Mouse (Mus musculus): ENCODE measurements at regions not wholly inside any gene's neighbourhood (a gene's known extent, or its start where the extent isn't known, plus 50 kb on each side); places are given as distances from the start of the nearest gene placed in this dataset.

GRCm38 (mm10) chr6:94761341-94761740 is 61.4 kb upstream of the Lrig1 start:
- no peak overlapping the region for H3K9ac ChIP-seq (ENCODE audit: low read depth, poor library complexity, severe bottlenecking)
- H3K27ac ChIP-seq (ENCODE audit: insufficient read depth, low read length), result no peak overlapping the region
- H3K4me3 ChIP-seq (ENCODE audit: low read depth, low read length), result no peak overlapping the region
- TF ChIP-seq EP300 (IDR thresholded peaks at IDR 0.05; ENCODE audit: insufficient read depth, low read depth, low read length), result no peak
- no peak for TF ChIP-seq POLR2A (IDR thresholded peaks at IDR 0.05; ENCODE audit: insufficient read depth, low read length)
- no peak for TF ChIP-seq CTCF (IDR thresholded peaks at IDR 0.05; ENCODE audit: low read depth, low read length)
- H3K27me3 ChIP-seq (ENCODE audit: control insufficient read depth, insufficient read depth, low read length, poor library complexity, severe bottlenecking), result no peaks in the 10 kb centered on the region
- no peaks in the 10 kb centered on the region for H3K4me1 ChIP-seq (ENCODE audit: control insufficient read depth, insufficient read depth, low read length)
- no peaks in the 10 kb centered on the region for H3K9me3 ChIP-seq (replicated peaks; ENCODE audit: control insufficient read depth, insufficient read depth, low read length, poor library complexity, severe bottlenecking)
- H3K36me3 ChIP-seq (ENCODE audit: control insufficient read depth, insufficient read depth, low read length, poor library complexity, severe bottlenecking), result no peaks in the 10 kb centered on the region

GRCm38 (mm10) chr6:94760629-94761111 is 60.7 kb upstream of the Lrig1 start:
- Histone ChIP-seq H3K4me1 (ENCODE audit: control insufficient read depth, insufficient read depth, low read length) (peaks cover 2% of the 10 kb centered on the region), H3K36me3 (ENCODE audit: control insufficient read depth, insufficient read depth, low read length, poor library complexity, severe bottlenecking) (no peaks in the 10 kb centered on the region), H3K9me3 (replicated peaks; ENCODE audit: control insufficient read depth, insufficient read depth, low read length, poor library complexity, severe bottlenecking) (no peaks in the 10 kb centered on the region), H3K27ac (ENCODE audit: insufficient read depth, low read length) (no peak overlapping the region), H3K27me3 (ENCODE audit: control insufficient read depth, insufficient read depth, low read length, poor library complexity, severe bottlenecking) (no peaks in the 10 kb centered on the region), H3K9ac (ENCODE audit: low read depth, poor library complexity, severe bottlenecking) (no peak overlapping the region), H3K4me3 (ENCODE audit: low read depth, low read length) (peak overlapping the region; percentile 36)
- no peak for TF ChIP-seq CTCF (IDR thresholded peaks at IDR 0.05; ENCODE audit: low read depth, low read length)
- no peak for TF ChIP-seq POLR2A (IDR thresholded peaks at IDR 0.05; ENCODE audit: insufficient read depth, low read length)
- TF ChIP-seq EP300 (IDR thresholded peaks at IDR 0.05; ENCODE audit: insufficient read depth, low read depth, low read length), result no peak

GRCm38 (mm10) chr6:94759649-94760048 is 59.7 kb upstream of the Lrig1 start:
- Histone ChIP-seq H3K36me3 (ENCODE audit: control insufficient read depth, insufficient read depth, low read length, poor library complexity, severe bottlenecking) (no peaks in the 10 kb centered on the region), H3K4me1 (ENCODE audit: control insufficient read depth, insufficient read depth, low read length) (peaks cover 8% of the 10 kb centered on the region), H3K9me3 (replicated peaks; ENCODE audit: control insufficient read depth, insufficient read depth, low read length, poor library complexity, severe bottlenecking) (no peaks in the 10 kb centered on the region), H3K9ac (ENCODE audit: low read depth, poor library complexity, severe bottlenecking) (no peak overlapping the region), H3K4me3 (ENCODE audit: low read depth, low read length) (no peak overlapping the region), H3K27ac (ENCODE audit: insufficient read depth, low read length) (no peak overlapping the region), H3K27me3 (ENCODE audit: control insufficient read depth, insufficient read depth, low read length, poor library complexity, severe bottlenecking) (no peaks in the 10 kb centered on the region)
- TF ChIP-seq CTCF (IDR thresholded peaks at IDR 0.05; ENCODE audit: low read depth, low read length) (no peak), POLR2A (IDR thresholded peaks at IDR 0.05; ENCODE audit: insufficient read depth, low read length) (no peak), EP300 (IDR thresholded peaks at IDR 0.05; ENCODE audit: insufficient read depth, low read depth, low read length) (no peak)

GRCm38 (mm10) chr6:94756006-94756405 is 56.0 kb upstream of the Lrig1 start:
- no peak overlapping the region for H3K4me3 ChIP-seq (ENCODE audit: low read depth, low read length)
- peak overlapping the region; percentile 84 for H3K27ac ChIP-seq (ENCODE audit: insufficient read depth, low read length)
- H3K9ac ChIP-seq (ENCODE audit: low read depth, poor library complexity, severe bottlenecking), result no peak overlapping the region; the same call in 1 of the 2 replicates
- TF ChIP-seq CTCF (IDR thresholded peaks at IDR 0.05; ENCODE audit: low read depth, low read length) (no peak), POLR2A (IDR thresholded peaks at IDR 0.05; ENCODE audit: insufficient read depth, low read length) (no peak), EP300 (IDR thresholded peaks at IDR 0.05; ENCODE audit: insufficient read depth, low read depth, low read length) (no peak)
- H3K4me1 ChIP-seq (ENCODE audit: control insufficient read depth, insufficient read depth, low read length), result peaks cover 16% of the 10 kb centered on the region
- no peaks in the 10 kb centered on the region for H3K27me3 ChIP-seq (ENCODE audit: control insufficient read depth, insufficient read depth, low read length, poor library complexity, severe bottlenecking)
- no peaks in the 10 kb centered on the region for H3K36me3 ChIP-seq (ENCODE audit: control insufficient read depth, insufficient read depth, low read length, poor library complexity, severe bottlenecking)
- no peaks in the 10 kb centered on the region for H3K9me3 ChIP-seq (replicated peaks; ENCODE audit: control insufficient read depth, insufficient read depth, low read length, poor library complexity, severe bottlenecking)

- Histone ChIP-seq H3K9ac (ENCODE audit: low read depth, poor library complexity, severe bottlenecking) (no peak overlapping the region), H3K4me3 (ENCODE audit: low read depth, low read length) (peak overlapping the region; percentile 12; the same call in 1 of the 2 replicates), H3K9me3 (replicated peaks; ENCODE audit: control insufficient read depth, insufficient read depth, low read length, poor library complexity, severe bottlenecking) (no peaks in the 10 kb centered on the region), H3K27ac (ENCODE audit: insufficient read depth, low read length) (peak overlapping the region; percentile 82), H3K27me3 (ENCODE audit: control insufficient read depth, insufficient read depth, low read length, poor library complexity, severe bottlenecking) (no peaks in the 10 kb centered on the region), H3K36me3 (ENCODE audit: control insufficient read depth, insufficient read depth, low read length, poor library complexity, severe bottlenecking) (no peaks in the 10 kb centered on the region), H3K4me1 (ENCODE audit: control insufficient read depth, insufficient read depth, low read length) (peaks cover 16% of the 10 kb centered on the region)
- TF ChIP-seq CTCF (IDR thresholded peaks at IDR 0.05; ENCODE audit: low read depth, low read length) (no peak), EP300 (IDR thresholded peaks at IDR 0.05; ENCODE audit: insufficient read depth, low read depth, low read length) (peak; percentile 86)
Measured at GRCm38 (mm10) chr6:94755297-94755831, 55.4 kb upstream of the Lrig1 start.

GRCm38 (mm10) chr6:94754522-94754921 is 54.6 kb upstream of the Lrig1 start:
- H3K27me3 ChIP-seq (ENCODE audit: control insufficient read depth, insufficient read depth, low read length, poor library complexity, severe bottlenecking), result no peaks in the 10 kb centered on the region
- no peak overlapping the region for H3K9ac ChIP-seq (ENCODE audit: low read depth, poor library complexity, severe bottlenecking)
- H3K36me3 ChIP-seq (ENCODE audit: control insufficient read depth, insufficient read depth, low read length, poor library complexity, severe bottlenecking), result no peaks in the 10 kb centered on the region
- H3K27ac ChIP-seq (ENCODE audit: insufficient read depth, low read length), result peak overlapping the region; percentile 82
- peaks cover 19% of the 10 kb centered on the region for H3K4me1 ChIP-seq (ENCODE audit: control insufficient read depth, insufficient read depth, low read length)
- H3K9me3 ChIP-seq (replicated peaks; ENCODE audit: control insufficient read depth, insufficient read depth, low read length, poor library complexity, severe bottlenecking), result no peaks in the 10 kb centered on the region
- no peak overlapping the region for H3K4me3 ChIP-seq (ENCODE audit: low read depth, low read length)
- no peak for TF ChIP-seq CTCF (IDR thresholded peaks at IDR 0.05; ENCODE audit: low read depth, low read length)

Data from ES-Bruce4 (cell line).